Mouse (Mus musculus) limb, embryonic 10.5 days (tissue): ENCODE results near the gene Itga10. TPM values are rescaled to one million over a fixed set of nuclear protein-coding genes. Genes with fewer than 3 reads are reported as not detected.
"Not testable (repeated sequence)": the region's sequence is repeated elsewhere in the genome, so short reads cannot be mapped to it uniquely, and the experiment has no call there.

Source experiments
- DNase-seq: peaks from one replicate; pipeline ENCODE4 v3.0.0-alpha.2; 2017; ENCODE audit warnings: low spot score
- H3K27ac ChIP-seq: fragments of 300-500 bp; sonication (generic); 2 replicates; pipeline ENCODE4 v1.5.1; 2016; ENCODE audit warnings: mild to moderate bottlenecking
- H3K27me3 ChIP-seq: fragments of 300-500 bp; sonication (generic); 2 replicates; pipeline ENCODE4 v1.6.1; 2016; ENCODE audit warnings: low read depth, mild to moderate bottlenecking; ENCODE audit not compliant: poor library complexity, severe bottlenecking
- H3K36me3 ChIP-seq: fragments of 300-500 bp; sonication (generic); 2 replicates; pipeline ENCODE4 v1.6.1; 2016; ENCODE audit warnings: mild to moderate bottlenecking, moderate library complexity
- H3K4me1 ChIP-seq: fragments of 300-500 bp; sonication (generic); 2 replicates; pipeline ENCODE4 v1.6.1; 2016
- H3K4me3 ChIP-seq: fragments of 300-500 bp; sonication (generic); 2 replicates; pipeline ENCODE4 v1.5.1; 2016; ENCODE audit warnings: mild to moderate bottlenecking, moderate library complexity
- H3K9me3 ChIP-seq: fragments of 300-500 bp; sonication (generic); replicated peaks from 2 replicates; pipeline ENCODE4 v1.6.1; 2016; ENCODE audit warnings: mild to moderate bottlenecking
- WGBS: fragments of 180-500 bp; shearing (Covaris S2); methylation state at CpG from one replicate; pipeline ENCODE4 v1.1.7; 2016; 5-methylcytosine and 5-hydroxymethylcytosine counted together
- polyA plus RNA-seq: library from polyadenylated mRNA; unstranded; fragments of >200 nt; fragmentation: Nextera tagmentation; extraction: Ambion mirVana; gene quantifications from 2 replicates; pipeline ENCODE4 v1.2.1, GENCODE M21; 2016

Gene Itga10
- polyA plus RNA-seq, 1 experiment from 2014 or later = 0.58 TPM

GRCm38 (mm10) chr3:96639219-96639618 lies 6.2 kb upstream of the Itga10 start:
- Histone ChIP-seq H3K27ac (no peak overlapping the region), H3K9me3 (no peaks in the 10 kb centered on the region), H3K36me3 (peaks cover 65% of the 10 kb centered on the region), H3K4me1 (peaks cover 22% of the 10 kb centered on the region), H3K4me3 (no peak overlapping the region), H3K27me3 (no peaks in the 10 kb centered on the region)
- WGBS = 84% methylated on average over 1 of the region's 1 CpGs
- DNase-seq = peak; percentile 64

- Histone ChIP-seq H3K27ac (no peak overlapping the region), H3K27me3 (no peaks in the 10 kb centered on the region), H3K4me3 (no peak overlapping the region), H3K4me1 (peaks cover 3% of the 10 kb centered on the region), H3K36me3 (peaks cover 30% of the 10 kb centered on the region), H3K9me3 (no peaks in the 10 kb centered on the region)
- 82% methylated on average over 3 of the region's 3 CpGs for WGBS
- no peak for DNase-seq
These were observed 2.0 kb downstream of the Itga10 start for GRCm38 (mm10) chr3:96647365-96647764.

- H3K27me3 ChIP-seq = 0 out of 2 replicates have a peak, but pooled peaks cover 3% of the 10 kb centered on the region
- WGBS = 81% methylated on average over 2 of the region's 2 CpGs
These were observed 15.5 kb downstream of the Itga10 start for GRCm38 (mm10) chr3:96660901-96661300.

GRCm38 (mm10) chr3:96662731-96663316 lies 17.4 kb downstream of the Itga10 start:
- 0 out of 2 replicates have a peak, but pooled peaks cover 3% of the 10 kb centered on the region for H3K27me3 ChIP-seq
- H3K4me3 ChIP-seq = peak overlapping the region; percentile 42
- H3K9me3 ChIP-seq = no peaks in the 10 kb centered on the region
- no peaks in the 10 kb centered on the region for H3K36me3 ChIP-seq
- DNase-seq = no peak
- WGBS = 50% methylated on average over 8 of the region's 8 CpGs
- peaks cover 14% of the 10 kb centered on the region for H3K4me1 ChIP-seq
- peak overlapping the region; percentile 66 for H3K27ac ChIP-seq

More at GRCm38 (mm10) chr3:96660901-96661300, 15.5 kb downstream of the Itga10 start:
- H3K9me3 ChIP-seq = no peaks in the 10 kb centered on the region
- peaks cover 14% of the 10 kb centered on the region for H3K4me1 ChIP-seq
- no peak overlapping the region for H3K4me3 ChIP-seq
- DNase-seq = no peak
- no peak overlapping the region for H3K27ac ChIP-seq
- peaks cover 9% of the 10 kb centered on the region; the same call in 1 of the 2 replicates for H3K36me3 ChIP-seq

GRCm38 (mm10) chr3:96663432-96664239 lies 18.3 kb downstream of the Itga10 start:
- WGBS = 8% methylated on average over 17 of the region's 18 CpGs
- peak overlapping the region; percentile 42 for H3K4me3 ChIP-seq
- H3K4me1 ChIP-seq = peaks cover 14% of the 10 kb centered on the region
- H3K27ac ChIP-seq = peak overlapping the region; percentile 66
- H3K36me3 ChIP-seq = no peaks in the 10 kb centered on the region
- peak; percentile 88 for DNase-seq
- no peaks in the 10 kb centered on the region for H3K9me3 ChIP-seq
- 0 out of 2 replicates have a peak, but pooled peaks cover 3% of the 10 kb centered on the region for H3K27me3 ChIP-seq

- not testable (repeated sequence) for H3K4me3 ChIP-seq, H3K36me3 ChIP-seq, DNase-seq, H3K9me3 ChIP-seq, H3K27me3 ChIP-seq, H3K27ac ChIP-seq
- 89% methylated on average over 7 of the region's 7 CpGs for WGBS
- peaks cover 26% of the 10 kb centered on the region for H3K4me1 ChIP-seq
These were observed 20.5 kb downstream of the Itga10 start for GRCm38 (mm10) chr3:96665732-96666363.

- no peak for DNase-seq
- Histone ChIP-seq H3K27me3 (peaks cover 21% of the 10 kb centered on the region), H3K9me3 (no peaks in the 10 kb centered on the region), H3K36me3 (no peaks in the 10 kb centered on the region), H3K4me1 (peaks cover 26% of the 10 kb centered on the region), H3K4me3 (no peak overlapping the region), H3K27ac (no peak overlapping the region)
- 91% methylated on average over 5 of the region's 5 CpGs for WGBS
These were observed 21.5 kb downstream of the Itga10 start for GRCm38 (mm10) chr3:96666916-96667315.

- Histone ChIP-seq H3K36me3 (no peaks in the 10 kb centered on the region), H3K4me1 (peaks cover 26% of the 10 kb centered on the region), H3K4me3 (no peak overlapping the region), H3K27me3 (peaks cover 23% of the 10 kb centered on the region), H3K9me3 (no peaks in the 10 kb centered on the region), H3K27ac (no peak overlapping the region)
- WGBS = 37% methylated on average over 1 of the region's 1 CpGs
- no peak for DNase-seq
These were observed 21.9 kb downstream of the Itga10 start for GRCm38 (mm10) chr3:96667316-96667715.

GRCm38 (mm10) chr3:96668424-96669067 lies 23.2 kb downstream of the Itga10 start:
- no peaks in the 10 kb centered on the region for H3K36me3 ChIP-seq
- peaks cover 18% of the 10 kb centered on the region for H3K4me1 ChIP-seq
- H3K27ac ChIP-seq = no peak overlapping the region
- H3K4me3 ChIP-seq = no peak overlapping the region
- no peak for DNase-seq
- 94% methylated on average over 5 of the region's 5 CpGs for WGBS
- peaks cover 21% of the 10 kb centered on the region for H3K27me3 ChIP-seq
- H3K9me3 ChIP-seq = no peaks in the 10 kb centered on the region

- Histone ChIP-seq H3K27ac (peak within 1 kb of the TSS; percentile 36; the same call in 1 of the 2 replicates), H3K4me1 (peaks cover 22% of the 10 kb centered on the region), H3K27me3 (peaks cover 21% of the 10 kb centered on the region), H3K9me3 (no peaks in the 10 kb centered on the region), H3K36me3 (no peaks in the 10 kb centered on the region), H3K4me3 (peak within 1 kb of the TSS; percentile 48)
- WGBS = 6% methylated on average over 35 of the region's 35 CpGs
- peak; percentile 84 for DNase-seq
These were observed 24.5 kb downstream of the Itga10 start, which contains the start of gene Ankrd35 for GRCm38 (mm10) chr3:96669727-96670468. Gene Ankrd35, plus strand, starts transcription at chr3:96670131.

GRCm38 (mm10) chr3:96671519-96671918 lies 26.1 kb downstream of the Itga10 start:
- H3K4me3 ChIP-seq = no peak overlapping the region
- H3K27me3 ChIP-seq = peaks cover 21% of the 10 kb centered on the region
- peaks cover 29% of the 10 kb centered on the region for H3K4me1 ChIP-seq
- 95% methylated on average over 5 of the region's 5 CpGs for WGBS
- H3K27ac ChIP-seq = no peak overlapping the region
- H3K36me3 ChIP-seq = no peaks in the 10 kb centered on the region
- no peak for DNase-seq
- H3K9me3 ChIP-seq = no peaks in the 10 kb centered on the region

GRCm38 (mm10) chr3:96673514-96673913 lies 28.1 kb downstream of the Itga10 start:
- no peak overlapping the region for H3K4me3 ChIP-seq
- H3K27ac ChIP-seq = no peak overlapping the region
- peaks cover 29% of the 10 kb centered on the region for H3K4me1 ChIP-seq
- H3K27me3 ChIP-seq = peaks cover 31% of the 10 kb centered on the region
- no peaks in the 10 kb centered on the region for H3K9me3 ChIP-seq
- H3K36me3 ChIP-seq = no peaks in the 10 kb centered on the region
- 74% methylated on average over 4 of the region's 4 CpGs for WGBS
- no peak for DNase-seq
